Mouse (Mus musculus): ENCODE measurements around the gene Gm28102. TPM values are rescaled to one million over a fixed set of nuclear protein-coding genes. Genes with fewer than 3 reads are reported as not detected.

Gm28102 gene
- polyA plus RNA-seq (2015; fragmentation: Illumina TruSeq; extraction: RNeasy Lipid Tissue Mini Kit (QIAGEN cat#74804); ENCODE audit: low read depth, low replicate concordance): not detected

DNA sequence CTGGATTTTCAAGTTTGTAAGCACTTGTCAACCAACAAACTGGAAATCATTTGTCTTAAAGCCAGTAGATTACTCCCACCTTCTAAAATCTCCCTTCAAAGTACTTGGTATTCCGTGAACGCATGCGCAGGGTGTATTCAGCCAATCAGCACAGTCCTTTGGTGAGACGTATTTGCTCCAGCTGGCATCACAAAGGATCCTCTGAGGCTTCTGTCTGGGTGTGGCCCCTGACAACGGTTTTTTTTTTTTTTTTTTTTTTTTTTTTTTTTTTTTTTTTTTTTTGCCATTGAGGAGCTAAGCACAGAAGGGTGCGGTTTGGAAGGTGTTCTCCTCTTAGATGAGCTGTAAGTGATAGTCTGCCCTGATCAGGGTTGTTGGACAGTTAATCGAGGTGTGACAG, at the start of gene Gm28102:
Gene Gm28102 (plus strand): TSS at position 301 of the 400 bp plus-strand sequence.

